Mouse (Mus musculus): ENCODE results near the gene Lmf2. TPM values are rescaled to one million over a fixed set of nuclear protein-coding genes. Genes with fewer than 3 reads are reported as not detected.

Gene Lmf2
- polyA plus RNA-seq, 2 experiments, result 12.3 to 17.2 TPM

- no peak for ATAC-seq (ENCODE audit: insufficient read depth)
- Histone ChIP-seq H3K36me3 (replicated peaks; ENCODE audit: control insufficient read depth, insufficient read depth, low read depth) (peaks cover 43% of the 10 kb centered on the region), H3K27me3 (ENCODE audit: control insufficient read depth, insufficient read depth, low read length) (no peaks in the 10 kb centered on the region), H3K9ac (replicated peaks) (0 out of 2 replicates have a peak overlapping the region, but pooled peaks have one; percentile 9), H3K9me3 (ENCODE audit: control insufficient read depth, low read length) (no peaks in the 10 kb centered on the region), H3K27ac (no peak overlapping the region), H3K4me1 (replicated peaks; ENCODE audit: control insufficient read depth in 2 of 2, insufficient read depth in 2 of 2, low read length in 1 of 2) (peaks cover 16 to 22% of the 10 kb centered on the region in 2 experiments), H3K4me3 (ENCODE audit: insufficient read depth in 1 of 2, low read depth in 2 of 2, low read length in 2 of 2) (no peak overlapping the region), H3K4me2 (ENCODE audit: low read depth) (0 out of 2 replicates have a peak overlapping the region, but pooled peaks have one; percentile 22)
- 43% methylated on average over 3 of the region's 3 CpGs for WGBS (ENCODE audit: insufficient replicate concordance)
- TF ChIP-seq EP300 (IDR thresholded peaks at IDR 0.05; ENCODE audit: low read depth), result no peak
- no peak for TF ChIP-seq CTCF (IDR thresholded peaks at IDR 0.05; ENCODE audit: low read depth)
- DNase-seq (ENCODE audit: low read depth in 3 of 3, low spot score in 3 of 3), result no peak
These were observed 3.3 kb upstream of the Lmf2 start for GRCm38 (mm10) chr15:89358784-89359183.

DNA sequence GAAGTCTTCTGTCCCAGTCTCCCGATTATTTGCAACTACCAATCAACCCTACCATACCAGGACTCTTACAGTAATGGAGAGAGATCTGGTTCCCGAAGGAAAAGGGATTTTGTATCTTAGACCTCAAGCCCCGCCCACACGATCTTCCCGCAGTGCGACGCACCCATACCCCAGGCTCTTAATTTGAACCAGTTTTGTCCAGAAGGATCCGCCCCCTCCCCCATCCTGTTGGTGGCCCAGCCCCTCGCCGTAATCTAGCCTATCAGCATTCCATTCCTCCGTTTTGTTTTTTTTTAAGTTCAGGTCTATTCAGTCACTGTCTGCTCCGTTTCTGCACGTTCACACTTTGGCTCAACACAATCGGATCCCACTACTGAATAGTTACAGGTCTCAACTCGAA, 913 bp upstream of the Lmf2 start:
- peak overlapping the region; percentile 80 to 96 for H3K4me3 ChIP-seq (ENCODE audit: insufficient read depth in 1 of 2, low read depth in 2 of 2, low read length in 2 of 2)
- WGBS (ENCODE audit: insufficient replicate concordance), result under 1% methylated on average over 15 of the region's 15 CpGs
- no peak for TF ChIP-seq CTCF (IDR thresholded peaks at IDR 0.05; ENCODE audit: low read depth)
- TF ChIP-seq EP300 (IDR thresholded peaks at IDR 0.05; ENCODE audit: low read depth), result 0 out of 2 replicates have a peak, but pooled peaks have one; percentile 25
- no peaks in the 10 kb centered on the region for H3K9me3 ChIP-seq (ENCODE audit: control insufficient read depth, low read length)
- peak overlapping the region; percentile 77 for H3K4me2 ChIP-seq (ENCODE audit: low read depth)
- peak overlapping the region; percentile 74 for H3K27ac ChIP-seq
- DNase-seq (ENCODE audit: low read depth in 3 of 3, low spot score in 3 of 3) (peak; percentile 82 to 83 (median 82)), ATAC-seq (ENCODE audit: insufficient read depth) (peak; percentile 56)
- peaks cover 16 to 22% of the 10 kb centered on the region in 2 experiments for H3K4me1 ChIP-seq (replicated peaks; ENCODE audit: control insufficient read depth in 2 of 2, insufficient read depth in 2 of 2, low read length in 1 of 2)
- peaks cover 36% of the 10 kb centered on the region for H3K36me3 ChIP-seq (replicated peaks; ENCODE audit: control insufficient read depth, insufficient read depth, low read depth)
- H3K27me3 ChIP-seq (ENCODE audit: control insufficient read depth, insufficient read depth, low read length), result no peaks in the 10 kb centered on the region
- H3K9ac ChIP-seq (replicated peaks), result peak overlapping the region; percentile 96

GRCm38 (mm10) chr15:89354455-89354854, 1.0 kb downstream of the Lmf2 start:
- Histone ChIP-seq H3K9ac (replicated peaks) (peak overlapping the region; percentile 96), H3K9me3 (ENCODE audit: control insufficient read depth, low read length) (no peaks in the 10 kb centered on the region), H3K36me3 (replicated peaks; ENCODE audit: control insufficient read depth, insufficient read depth, low read depth) (peaks cover 29% of the 10 kb centered on the region), H3K27ac (peak overlapping the region; percentile 69), H3K27me3 (ENCODE audit: control insufficient read depth, insufficient read depth, low read length) (no peaks in the 10 kb centered on the region), H3K4me3 (ENCODE audit: insufficient read depth in 1 of 2, low read depth in 2 of 2, low read length in 2 of 2) (peak overlapping the region; percentile 68 to 80), H3K4me1 (replicated peaks; ENCODE audit: control insufficient read depth in 2 of 2, insufficient read depth in 2 of 2, low read length in 1 of 2) (peaks cover 16 to 22% of the 10 kb centered on the region in 2 experiments), H3K4me2 (ENCODE audit: low read depth) (peak overlapping the region; percentile 77)
- ATAC-seq (ENCODE audit: insufficient read depth), result no peak
- DNase-seq (ENCODE audit: low read depth in 3 of 3, low spot score in 3 of 3), result no peak
- WGBS (ENCODE audit: insufficient replicate concordance), result 70% methylated on average over 7 of the region's 7 CpGs
- TF ChIP-seq CTCF (IDR thresholded peaks at IDR 0.05; ENCODE audit: low read depth) (no peak), EP300 (IDR thresholded peaks at IDR 0.05; ENCODE audit: low read depth) (no peak)

- Histone ChIP-seq H3K27ac (no peak overlapping the region), H3K4me2 (ENCODE audit: low read depth) (peak overlapping the region; percentile 77), H3K9me3 (ENCODE audit: control insufficient read depth, low read length) (no peaks in the 10 kb centered on the region), H3K27me3 (ENCODE audit: control insufficient read depth, insufficient read depth, low read length) (no peaks in the 10 kb centered on the region), H3K36me3 (replicated peaks; ENCODE audit: control insufficient read depth, insufficient read depth, low read depth) (peaks cover 29% of the 10 kb centered on the region), H3K4me3 (ENCODE audit: insufficient read depth in 1 of 2, low read depth in 2 of 2, low read length in 2 of 2) (peak overlapping the region in 1 of 2 experiments; percentile 80; a peak in 1 of 4 replicates), H3K9ac (replicated peaks) (peak overlapping the region; percentile 96; the same call in 1 of the 2 replicates), H3K4me1 (replicated peaks; ENCODE audit: control insufficient read depth in 2 of 2, insufficient read depth in 2 of 2, low read length in 1 of 2) (peaks cover 14 to 22% of the 10 kb centered on the region in 2 experiments)
- WGBS (ENCODE audit: insufficient replicate concordance), result 91% methylated on average over 16 of the region's 16 CpGs
- TF ChIP-seq EP300 (IDR thresholded peaks at IDR 0.05; ENCODE audit: low read depth) (no peak), CTCF (IDR thresholded peaks at IDR 0.05; ENCODE audit: low read depth) (no peak)
- DNase-seq (ENCODE audit: low read depth in 3 of 3, low spot score in 3 of 3) (no peak), ATAC-seq (ENCODE audit: insufficient read depth) (no peak)
These were observed 1.6 kb downstream of the Lmf2 start for GRCm38 (mm10) chr15:89353837-89354236.

DNA sequence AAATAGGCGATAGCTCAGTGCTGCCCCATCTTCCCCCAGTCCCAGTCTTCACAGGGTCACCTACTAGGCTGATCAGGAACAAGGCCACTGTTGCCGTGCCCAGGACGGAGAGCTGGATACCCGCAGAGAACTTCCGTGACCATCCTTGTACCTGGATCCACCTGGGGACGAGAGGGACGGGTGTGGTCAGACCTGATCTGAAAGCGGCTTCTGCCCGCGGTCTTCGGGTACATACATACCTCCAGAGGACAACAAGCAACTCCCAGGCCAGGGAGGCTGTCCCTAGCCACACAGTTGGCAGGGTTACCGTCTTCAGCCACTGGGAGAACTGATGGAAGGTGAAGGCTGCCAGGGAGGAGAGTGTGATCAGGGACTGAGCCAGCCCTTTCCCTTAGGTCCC, 2.7 kb downstream of the Lmf2 start:
- no peak overlapping the region for H3K4me3 ChIP-seq (ENCODE audit: insufficient read depth in 1 of 2, low read depth in 2 of 2, low read length in 2 of 2)
- TF ChIP-seq CTCF (IDR thresholded peaks at IDR 0.05; ENCODE audit: low read depth), result no peak
- TF ChIP-seq EP300 (IDR thresholded peaks at IDR 0.05; ENCODE audit: low read depth), result no peak
- WGBS (ENCODE audit: insufficient replicate concordance), result 91% methylated on average over 12 of the region's 12 CpGs
- H3K4me2 ChIP-seq (ENCODE audit: low read depth), result no peak overlapping the region
- H3K27ac ChIP-seq, result no peak overlapping the region
- H3K36me3 ChIP-seq (replicated peaks; ENCODE audit: control insufficient read depth, insufficient read depth, low read depth), result peaks cover 23% of the 10 kb centered on the region
- no peaks in the 10 kb centered on the region for H3K27me3 ChIP-seq (ENCODE audit: control insufficient read depth, insufficient read depth, low read length)
- H3K9ac ChIP-seq (replicated peaks), result no peak overlapping the region
- no peaks in the 10 kb centered on the region for H3K9me3 ChIP-seq (ENCODE audit: control insufficient read depth, low read length)
- ATAC-seq (ENCODE audit: insufficient read depth), result no peak
- H3K4me1 ChIP-seq (replicated peaks; ENCODE audit: control insufficient read depth in 2 of 2, insufficient read depth in 2 of 2, low read length in 1 of 2), result peaks cover 9 to 14% of the 10 kb centered on the region in 2 experiments
- no peak for DNase-seq (ENCODE audit: low read depth in 3 of 3, low spot score in 3 of 3)

All from liver, embryonic 14.5 days (tissue).